In genomic region chr19:24075927-24076326, GRCm38 (mm10) we compare ENCODE assay signal across 28 mouse cellular contexts. TPM values are rescaled to one million over a fixed set of nuclear protein-coding genes. Genes with fewer than 3 reads are reported as not detected.
A peak's percentile ranks its signal among the peaks of the same experiment; 100 is the strongest.
DNase-seq lines count a peak whose midpoint lies in the region; ATAC-seq and TF ChIP-seq lines count a peak whose summit lies in the region.
"Had no signal": no experiment of that assay in that cellular context is flagged by ENCODE, and none has a peak within 500 bp of the region (broad histone marks: within the 10 kb centered on the region; RNA-seq: fewer than 3 reads in every experiment).

No protein-coding gene starts in this region.

- no peak overlapping the region for H3K27ac ChIP-seq in limb, embryonic 14.5 days (replicated peaks; ENCODE audit: low read depth, low read length)
- H3K27ac ChIP-seq: heart, embryonic 13.5 days; hindbrain, postnatal 0 days; liver, embryonic 12.5 days; midbrain, embryonic 12.5 days; neural tube, embryonic 13.5 days had no signal

- H3K4me1 ChIP-seq in limb, embryonic 14.5 days (ENCODE audit: control insufficient read depth, insufficient read depth, low read length), result no peaks in the 10 kb centered on the region
- H3K4me1 ChIP-seq: liver, embryonic 12.5 days; midbrain, embryonic 12.5 days; neural tube, embryonic 13.5 days had no signal

- no peak for TF ChIP-seq POLR2A in limb, embryonic 14.5 days (IDR thresholded peaks at IDR 0.05; ENCODE audit: borderline replicate concordance, extremely low read depth, insufficient read depth, insufficient read length)

- 62% methylated on average over 8 of the region's 8 CpGs for WGBS in limb, embryonic 14.5 days

- ATAC-seq in limb, embryonic 14.5 days (ENCODE audit: low FRiP score, low read depth), result peak; percentile 47; the same call in 1 of the 2 replicates
- ATAC-seq: activated CD4-positive, CD25-positive, alpha-beta regulatory T cell, adult 4 months; forebrain, embryonic 16.5 days; hindbrain, postnatal 0 days; intestine, embryonic 16.5 days; liver, embryonic 12.5 days; liver, postnatal 0 days had no signal

- no peak overlapping the region for H3K4me3 ChIP-seq in limb, embryonic 14.5 days (replicated peaks; ENCODE audit: low read length)
- H3K4me3 ChIP-seq: heart, embryonic 13.5 days; liver, embryonic 12.5 days; midbrain, embryonic 12.5 days; neural tube, embryonic 13.5 days had no signal

- H3K4me2 ChIP-seq in limb, embryonic 14.5 days (replicated peaks; ENCODE audit: low read depth, low read length, severe bottlenecking), result no peak overlapping the region
- H3K4me2 ChIP-seq: heart, embryonic 13.5 days; liver, embryonic 12.5 days; midbrain, embryonic 12.5 days; neural tube, embryonic 13.5 days had no signal

- intact Hi-C loops in heart, postnatal 36 days (cut with DNase I), result no loop called here

- H3K36me3 ChIP-seq in limb, embryonic 14.5 days (ENCODE audit: control insufficient read depth, insufficient read depth, low read length), result no peaks in the 10 kb centered on the region
- H3K36me3 ChIP-seq: heart, embryonic 13.5 days; liver, embryonic 12.5 days; midbrain, embryonic 12.5 days; neural tube, embryonic 13.5 days had no signal

- no peak overlapping the region for H3K9ac ChIP-seq in limb, embryonic 14.5 days (ENCODE audit: low read depth, low read length, severe bottlenecking)
- H3K9ac ChIP-seq: heart, embryonic 13.5 days; liver, embryonic 12.5 days; liver, postnatal 0 days; midbrain, embryonic 12.5 days; neural tube, embryonic 13.5 days had no signal

- peak; percentile 71 for DNase-seq in heart, adult 11 months
- DNase-seq in heart, postnatal 36 days, result no peak
- DNase-seq in right cerebral cortex, postnatal 25 days, result peak; percentile 19
- DNase-seq in right cerebral cortex, postnatal 4 days, result no peak
- peak; percentile 34 for DNase-seq in adipocyte (ENCODE audit: low spot score)
- DNase-seq in limb, embryonic 14.5 days (ENCODE audit: low spot score), result peak; percentile 72
- DNase-seq in kidney, postnatal 25 days, result no peak
- DNase-seq: adrenal gland, adult 8-10 months; cerebellum, adult 8-10 months; embryo, embryonic 11 days; gastrocnemius, postnatal 10 days; heart, postnatal 14 days; kidney, adult 9 months; kidney, postnatal 10 days; layer of hippocampus, adult 9-11 months; liver, postnatal 0 days; lung, postnatal 36 days; thymus, postnatal 4 days had no signal

- no peaks in the 10 kb centered on the region for H3K27me3 ChIP-seq in limb, embryonic 14.5 days (ENCODE audit: control insufficient read depth, insufficient read depth, low read length)
- H3K27me3 ChIP-seq: CH12.LX; heart, embryonic 13.5 days; liver, embryonic 12.5 days; midbrain, embryonic 12.5 days; neural tube, embryonic 13.5 days had no signal

- H3K9me3 ChIP-seq in limb, embryonic 14.5 days (ENCODE audit: control insufficient read depth, low read length), result no peaks in the 10 kb centered on the region
- H3K9me3 ChIP-seq: heart, embryonic 13.5 days; liver, embryonic 12.5 days; midbrain, embryonic 12.5 days had no signal

RNA-seq across cellular contexts. Expression of gene Fam189a2, which starts 45.1 kb away (rescaled TPM):
- 10 to 100 TPM; 55.8 to 62.4 TPM for total RNA-seq in heart, postnatal 36 days (2021)
- 4.5 and 5.0 TPM in 2 replicates for polyA plus RNA-seq in limb, embryonic 14.5 days (2012; rRNA removed)
- 0.94 and 1.0 TPM in 2 replicates for polyA plus RNA-seq in limb, embryonic 14.5 days (2014; fragmentation: Nextera tagmentation; extraction: Ambion mirVana)
- total RNA-seq: CH12.LX; granulocyte monocyte progenitor cell, adult 5-6 weeks had no signal
- polyA plus RNA-seq: activated CD4-positive, CD25-positive, alpha-beta regulatory T cell, adult 4 months had no signal

Comparison
In these comparisons a context has a peak if more than half of its experiments do, and no peak if none do; other contexts are left out.
1. DNase-seq: peak in heart, adult 11 months (single experiment), right cerebral cortex, postnatal 25 days (single experiment), adipocyte (single experiment) and limb, embryonic 14.5 days (single experiment); none in heart, postnatal 36 days (0 of 2), right cerebral cortex, postnatal 4 days (single experiment) and kidney, postnatal 25 days (0 of 2).